Mouse (Mus musculus): ENCODE measurements at regions not wholly inside any gene's neighbourhood (a gene's known extent, or its start where the extent isn't known, plus 50 kb on each side); places are given as distances from the start of the nearest gene placed in this dataset.

GRCm38 (mm10) chr9:47389901-47390300 is 140.1 kb upstream of the Cadm1 start:
- in situ Hi-C loops (cut with MboI, MseI), result no loop called here

GRCm38 (mm10) chr9:47391669-47392068 is 138.3 kb upstream of the Cadm1 start:
- in situ Hi-C loops (cut with MboI, MseI), result no loop called here

GRCm38 (mm10) chr9:47399598-47399997 is 130.4 kb upstream of the Cadm1 start:
- in situ Hi-C loops (cut with MboI, MseI), result no loop called here

- in situ Hi-C loops (cut with MboI, MseI), result loop anchor here (25.0 kb wide), 1 partner anchor 1763 kb away; no protein-coding TSS in a partner anchor
Measured at GRCm38 (mm10) chr9:47400117-47400823, 129.7 kb upstream of the Cadm1 start.

- in situ Hi-C loops (cut with MboI, MseI), result loop anchor here (25.0 kb wide), 1 partner anchor 1764 kb away; no protein-coding TSS in a partner anchor
Measured at GRCm38 (mm10) chr9:47401511-47401910, 128.5 kb upstream of the Cadm1 start.

GRCm38 (mm10) chr9:47403317-47403716 is 126.7 kb upstream of the Cadm1 start:
- in situ Hi-C loops (cut with MboI, MseI), result loop anchor here (25.0 kb wide), 1 partner anchor 1766 kb away; no protein-coding TSS in a partner anchor

- in situ Hi-C loops (cut with MboI, MseI), result loop anchor here (25.0 kb wide), 1 partner anchor 1768 kb away; no protein-coding TSS in a partner anchor
Measured at GRCm38 (mm10) chr9:47404821-47405220, 125.2 kb upstream of the Cadm1 start.

GRCm38 (mm10) chr9:47405547-47405946 is 124.4 kb upstream of the Cadm1 start:
- in situ Hi-C loops (cut with MboI, MseI), result loop anchor here (25.0 kb wide), 1 partner anchor 1768 kb away; no protein-coding TSS in a partner anchor

GRCm38 (mm10) chr9:47407007-47407670 is 122.8 kb upstream of the Cadm1 start:
- in situ Hi-C loops (cut with MboI, MseI), result loop anchor here (25.0 kb wide), 1 partner anchor 1770 kb away; no protein-coding TSS in a partner anchor

GRCm38 (mm10) chr9:47408061-47408460 is 121.9 kb upstream of the Cadm1 start:
- in situ Hi-C loops (cut with MboI, MseI), result loop anchor here (25.0 kb wide), 1 partner anchor 1771 kb away; no protein-coding TSS in a partner anchor

- in situ Hi-C loops (cut with MboI, MseI), result loop anchor here (25.0 kb wide), 1 partner anchor 1772 kb away; no protein-coding TSS in a partner anchor
Measured at GRCm38 (mm10) chr9:47409579-47409978, 120.4 kb upstream of the Cadm1 start.

GRCm38 (mm10) chr9:47412786-47413185 is 117.2 kb upstream of the Cadm1 start:
- in situ Hi-C loops (cut with MboI, MseI), result loop anchor here (25.0 kb wide), 1 partner anchor 1775 kb away; no protein-coding TSS in a partner anchor

GRCm38 (mm10) chr9:47414350-47414988 is 115.5 kb upstream of the Cadm1 start:
- in situ Hi-C loops (cut with MboI, MseI), result loop anchor here (25.0 kb wide), 1 partner anchor 1777 kb away; no protein-coding TSS in a partner anchor

- in situ Hi-C loops (cut with MboI, MseI), result loop anchor here (25.0 kb wide), 1 partner anchor 1785 kb away; no protein-coding TSS in a partner anchor
Measured at GRCm38 (mm10) chr9:47422151-47422599, 107.8 kb upstream of the Cadm1 start.

- in situ Hi-C loops (cut with MboI, MseI), result loop anchor here (25.0 kb wide), 1 partner anchor 1786 kb away; no protein-coding TSS in a partner anchor
Measured at GRCm38 (mm10) chr9:47422741-47423461, 107.1 kb upstream of the Cadm1 start.

- in situ Hi-C loops (cut with MboI, MseI), result loop anchor here (25.0 kb wide), 1 partner anchor 1786 kb away; no protein-coding TSS in a partner anchor
Measured at GRCm38 (mm10) chr9:47423462-47423832, 106.5 kb upstream of the Cadm1 start.

- in situ Hi-C loops (cut with MboI, MseI), result loop anchor here (25.0 kb wide), 1 partner anchor 1787 kb away; no protein-coding TSS in a partner anchor
Measured at GRCm38 (mm10) chr9:47424191-47424590, 105.8 kb upstream of the Cadm1 start.

GRCm38 (mm10) chr9:47426712-47427111 is 103.3 kb upstream of the Cadm1 start:
- in situ Hi-C loops (cut with MboI, MseI), result no loop called here

GRCm38 (mm10) chr9:47428710-47429341 is 101.1 kb upstream of the Cadm1 start:
- in situ Hi-C loops (cut with MboI, MseI), result no loop called here

GRCm38 (mm10) chr9:47429691-47430090 is 100.3 kb upstream of the Cadm1 start:
- in situ Hi-C loops (cut with MboI, MseI), result no loop called here

Data from regulatory T cell (primary cell).